Mouse (Mus musculus): ENCODE measurements at regions not wholly inside any gene's neighbourhood (a gene's known extent, or its start where the extent isn't known, plus 50 kb on each side); places are given as distances from the start of the nearest gene placed in this dataset.

DNA sequence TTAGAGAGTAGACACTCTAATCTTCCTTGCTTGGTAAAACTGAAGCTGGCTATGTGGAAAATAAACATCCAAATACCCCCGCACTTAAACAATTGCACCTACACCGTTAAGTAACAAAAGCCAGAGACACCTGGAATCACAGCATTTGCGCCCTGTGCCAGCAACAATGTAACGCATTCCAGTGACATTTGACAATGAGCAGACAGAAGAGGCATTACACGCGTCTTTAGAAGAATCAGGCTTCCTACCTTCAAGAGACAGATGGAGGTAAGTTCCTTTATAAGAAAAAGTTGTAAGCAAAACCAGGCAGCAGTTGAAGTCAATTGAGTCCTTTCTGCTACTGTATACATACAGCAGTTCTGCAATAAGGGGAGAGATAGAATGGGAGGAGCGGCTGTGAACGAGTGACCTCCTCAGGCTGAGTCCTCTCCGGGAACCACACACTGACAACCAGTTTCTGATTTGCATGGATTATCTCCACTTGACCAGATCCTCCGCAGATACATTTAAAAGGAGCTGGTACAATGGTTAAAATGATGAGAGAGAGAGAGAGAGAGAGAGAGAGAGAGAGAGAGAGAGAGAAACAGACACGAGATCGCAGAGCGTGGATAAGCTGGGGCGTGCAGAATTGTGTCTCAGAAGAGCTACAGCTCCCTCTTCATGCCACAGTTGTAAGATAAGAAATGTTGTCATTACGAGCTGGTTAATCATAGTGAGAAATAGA is 454.7 kb upstream of the Adgrl2 start:
- peak; percentile 50 to 62 for DNase-seq (ENCODE audit: low spot score in 2 of 2)
- intact Hi-C loops (cut with DNase I): loop anchor here (5.0 kb wide), 2 partner anchors 63 to 458 kb away; no protein-coding TSS in a partner anchor

DNA sequence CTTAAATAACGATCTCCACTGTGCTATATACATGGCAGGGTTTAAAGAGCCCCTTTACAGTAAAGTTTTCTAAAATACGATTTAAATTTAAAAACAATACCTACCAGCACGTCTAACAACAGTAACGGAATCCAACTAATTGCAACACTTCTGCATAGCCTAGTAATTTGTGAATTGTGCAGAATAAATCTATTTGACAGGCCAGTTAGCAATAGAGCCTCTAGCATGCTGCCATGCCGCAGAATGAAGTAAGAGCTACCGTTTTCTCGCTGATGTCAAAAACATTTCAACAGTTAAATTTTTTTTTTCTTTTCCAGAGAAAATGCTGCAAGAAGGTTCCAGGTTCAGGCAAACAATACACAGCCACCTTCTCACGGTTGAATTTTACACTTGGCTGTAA is 454.0 kb upstream of the Adgrl2 start:
- intact Hi-C loops (cut with DNase I): loop anchor here (5.0 kb wide), 2 partner anchors 62 to 457 kb away; no protein-coding TSS in a partner anchor
- no peak for DNase-seq (ENCODE audit: low spot score in 2 of 2)

DNA sequence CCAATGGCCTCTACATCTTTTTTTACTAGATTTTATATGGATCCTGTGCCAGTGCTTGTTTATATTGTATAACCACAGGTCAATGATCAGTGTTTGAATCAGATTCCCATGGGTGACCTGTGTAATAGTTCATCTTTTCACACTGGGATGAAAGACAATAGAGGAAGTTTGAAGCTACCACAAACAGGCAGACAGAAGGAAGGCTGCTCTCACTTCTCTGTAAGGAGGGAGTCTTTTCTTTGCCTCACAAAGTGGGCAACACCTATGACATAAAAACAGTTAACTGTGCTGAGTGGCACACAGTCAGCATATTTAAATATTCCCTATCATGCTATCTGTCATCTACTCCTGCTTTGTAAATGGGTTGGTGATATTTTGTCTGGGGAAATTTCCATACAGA is 450.9 kb upstream of the Adgrl2 start:
- DNase-seq (ENCODE audit: low spot score in 2 of 2): no peak
- intact Hi-C loops (cut with DNase I): loop anchor here (5.0 kb wide), 2 partner anchors 59 to 454 kb away; no protein-coding TSS in a partner anchor

GRCm38 (mm10) chr3:149437763-149438162 is 447.4 kb upstream of the Adgrl2 start:
- intact Hi-C loops (cut with DNase I): no loop called here

DNA sequence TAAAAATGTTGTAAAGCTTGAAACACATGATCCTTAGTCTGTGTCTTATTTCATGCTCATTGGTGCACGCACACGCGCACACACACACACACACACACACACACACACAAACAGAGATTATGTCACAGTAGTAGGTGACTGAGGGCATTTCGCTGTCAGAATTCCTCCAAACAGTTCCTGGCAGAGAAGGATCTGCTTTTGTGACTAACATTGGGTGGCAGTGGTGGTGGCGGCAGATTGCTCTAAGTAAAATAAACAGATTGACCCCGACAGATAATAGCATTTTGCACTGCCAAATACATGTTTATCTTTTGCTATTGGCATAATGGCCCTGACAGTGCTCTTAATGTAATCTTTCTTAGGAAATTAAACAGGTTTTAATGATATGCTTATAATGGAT is 446.6 kb upstream of the Adgrl2 start:
- DNase-seq (ENCODE audit: low spot score in 2 of 2): no peak
- intact Hi-C loops (cut with DNase I): no loop called here

More at GRCm38 (mm10) chr3:149437763-149438162, 447.4 kb upstream of the Adgrl2 start:
- DNase-seq (ENCODE audit: low spot score in 2 of 2): no peak

- peak in 1 of 2 experiments; percentile 18 for DNase-seq (ENCODE audit: low spot score in 2 of 2)
- intact Hi-C loops (cut with DNase I): no loop called here
Observed at GRCm38 (mm10) chr3:149436420-149436819, 446.1 kb upstream of the Adgrl2 start.

DNA sequence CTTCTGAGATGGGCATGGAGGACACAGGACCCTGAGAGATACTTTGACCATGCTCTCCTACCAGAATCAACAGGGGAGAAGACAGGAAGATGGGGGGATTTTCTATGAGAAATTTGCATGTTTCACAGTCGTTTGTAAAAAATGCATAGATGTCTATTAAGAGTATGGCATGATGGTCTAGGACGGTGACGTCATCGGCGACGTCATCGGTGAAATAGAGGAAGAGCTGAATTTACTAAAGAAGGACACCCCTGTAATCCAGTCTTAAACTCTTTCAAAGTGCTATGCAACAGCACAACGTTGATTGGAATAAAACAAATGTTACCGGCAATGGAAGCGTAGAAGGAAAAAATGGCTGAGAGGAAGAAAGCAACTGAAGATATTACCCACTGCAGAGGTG is 441.4 kb upstream of the Adgrl2 start:
- DNase-seq (ENCODE audit: low spot score in 2 of 2): no peak
- intact Hi-C loops (cut with DNase I): no loop called here

GRCm38 (mm10) chr3:149426023-149426759 is 435.8 kb upstream of the Adgrl2 start:
- no peak for DNase-seq (ENCODE audit: low spot score in 2 of 2)
- intact Hi-C loops (cut with DNase I): no loop called here

GRCm38 (mm10) chr3:149424306-149424705 is 434.0 kb upstream of the Adgrl2 start:
- intact Hi-C loops (cut with DNase I): no loop called here
- DNase-seq (ENCODE audit: low spot score in 2 of 2): no peak

DNA sequence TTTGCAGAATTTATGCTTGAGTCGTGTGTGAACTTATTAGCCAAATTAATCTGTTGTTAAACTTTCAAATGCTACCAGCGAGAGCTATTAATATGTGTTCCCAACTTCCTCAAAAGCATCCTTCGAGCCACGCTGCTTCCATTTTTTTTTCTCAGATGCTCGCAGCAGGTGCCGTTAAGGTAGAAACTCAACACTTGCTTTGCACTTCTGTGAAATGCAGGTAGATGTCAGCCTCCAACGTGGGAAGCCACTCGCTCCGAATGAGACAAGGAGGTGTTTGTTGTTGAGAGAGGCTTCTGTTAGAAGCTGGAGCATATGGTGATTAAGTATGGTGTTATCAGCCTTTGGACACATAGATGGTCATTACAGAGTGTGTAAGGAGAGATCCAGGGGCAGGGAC is 433.1 kb upstream of the Adgrl2 start:
- no peak for DNase-seq (ENCODE audit: low spot score in 2 of 2)
- intact Hi-C loops (cut with DNase I): no loop called here

- intact Hi-C loops (cut with DNase I): no loop called here
- no peak for DNase-seq (ENCODE audit: low spot score in 2 of 2)
Observed at GRCm38 (mm10) chr3:149415081-149415480, 424.7 kb upstream of the Adgrl2 start.

DNA sequence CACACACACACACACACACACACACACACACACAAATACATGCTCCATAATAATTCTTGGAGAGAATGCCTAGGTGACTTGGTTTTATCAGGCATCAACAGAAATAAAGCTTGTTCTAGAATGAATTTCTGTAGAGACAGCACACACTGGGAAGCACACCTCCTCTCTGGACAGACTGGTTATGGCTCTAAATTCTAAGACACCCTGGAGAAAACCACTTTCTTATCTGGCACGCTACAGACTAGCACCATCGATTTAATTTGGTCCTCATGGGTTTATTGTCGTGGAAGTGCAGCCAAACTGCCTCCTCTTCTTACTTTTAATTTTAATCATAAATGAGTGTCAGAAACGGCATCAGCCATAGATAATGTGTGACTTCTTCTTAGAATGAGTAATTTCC is 422.8 kb upstream of the Adgrl2 start:
- no peak for DNase-seq (ENCODE audit: low spot score in 2 of 2)
- intact Hi-C loops (cut with DNase I): no loop called here

- intact Hi-C loops (cut with DNase I): no loop called here
- no peak for DNase-seq (ENCODE audit: low spot score in 2 of 2)
Observed at GRCm38 (mm10) chr3:149410518-149410917, 420.2 kb upstream of the Adgrl2 start.

GRCm38 (mm10) chr3:149408858-149409257 is 418.5 kb upstream of the Adgrl2 start:
- DNase-seq (ENCODE audit: low spot score in 2 of 2): no peak
- intact Hi-C loops (cut with DNase I): no loop called here

GRCm38 (mm10) chr3:149405872-149406271 is 415.5 kb upstream of the Adgrl2 start:
- intact Hi-C loops (cut with DNase I): no loop called here
- DNase-seq (ENCODE audit: low spot score in 2 of 2): no peak

GRCm38 (mm10) chr3:149404691-149405090 is 414.3 kb upstream of the Adgrl2 start:
- DNase-seq (ENCODE audit: low spot score in 2 of 2): peak in 1 of 2 experiments; percentile 10
- intact Hi-C loops (cut with DNase I): no loop called here

DNA sequence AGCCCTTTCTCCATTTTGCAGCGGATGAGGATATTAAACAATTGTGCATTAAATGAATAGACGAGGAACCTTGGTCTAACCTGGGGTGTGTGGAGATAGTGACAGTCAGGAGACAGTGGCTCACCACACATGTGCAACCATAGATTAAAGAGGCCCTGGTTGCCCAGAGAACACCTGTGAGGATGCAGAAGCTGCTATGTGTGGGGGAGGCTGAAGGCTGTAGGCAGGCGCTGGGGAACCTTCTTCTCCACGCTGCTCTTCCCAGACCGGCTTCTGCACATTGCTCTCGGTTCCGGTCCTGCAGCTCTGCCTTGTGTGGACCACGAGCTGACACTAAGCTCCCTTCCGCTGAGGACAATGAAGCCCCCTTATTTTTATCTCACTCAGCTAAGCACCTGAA is 412.1 kb upstream of the Adgrl2 start:
- DNase-seq (ENCODE audit: low spot score in 2 of 2): no peak
- intact Hi-C loops (cut with DNase I): no loop called here

GRCm38 (mm10) chr3:149395082-149395481 is 404.7 kb upstream of the Adgrl2 start:
- no peak for DNase-seq (ENCODE audit: low spot score in 2 of 2)
- intact Hi-C loops (cut with DNase I): no loop called here

GRCm38 (mm10) chr3:149393317-149394172 is 403.2 kb upstream of the Adgrl2 start:
- intact Hi-C loops (cut with DNase I): no loop called here
- no peak for DNase-seq (ENCODE audit: low spot score in 2 of 2)

DNA sequence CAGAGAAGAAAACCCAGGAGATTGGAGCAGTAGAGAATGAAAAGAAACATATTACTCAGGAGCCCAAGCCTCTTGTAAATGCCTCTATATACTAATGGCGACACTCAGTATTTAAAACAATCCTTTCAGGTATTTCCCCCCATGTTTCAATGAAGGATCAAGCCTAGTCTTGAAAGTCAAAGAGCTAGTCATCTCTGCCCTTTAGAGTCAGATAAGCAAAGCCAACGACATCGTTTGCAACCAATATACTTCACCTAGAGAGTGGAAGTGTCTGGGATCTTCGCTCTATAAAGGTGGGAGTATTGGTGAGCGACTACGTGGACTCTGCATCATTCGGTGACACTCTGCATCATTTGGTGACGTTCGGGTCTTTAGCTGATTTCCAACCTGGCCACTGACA is 401.8 kb upstream of the Adgrl2 start:
- DNase-seq (ENCODE audit: low spot score in 2 of 2): no peak
- intact Hi-C loops (cut with DNase I): no loop called here

All from left cerebral cortex, postnatal 14 days (tissue).